Mouse (Mus musculus): ENCODE measurements around the gene Rhox2e.
"Not testable (repeated sequence)": the region's sequence is repeated elsewhere in the genome, so short reads cannot be mapped to it uniquely, and the experiment has no call there.

DNA sequence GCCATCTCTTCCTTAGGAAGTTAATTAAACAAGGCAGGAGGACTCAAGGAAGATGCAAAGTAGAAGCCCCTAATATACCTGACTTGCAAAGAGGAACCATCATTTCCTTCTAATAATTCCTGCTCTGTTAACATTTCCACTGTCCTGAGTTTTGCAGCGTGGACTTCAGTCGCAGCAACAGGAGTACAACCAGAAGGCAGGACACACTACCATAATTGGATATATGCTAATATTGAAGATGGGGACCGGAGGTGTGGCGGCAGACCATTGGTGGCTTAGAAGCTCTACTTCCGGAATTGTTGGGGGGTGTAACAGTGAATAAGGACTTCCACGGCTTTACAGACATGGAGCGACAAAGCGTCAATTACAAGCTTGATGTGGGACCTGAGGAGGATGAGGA lies at the start of gene Rhox2e:
- TF ChIP-seq EP300, CTCF (IDR thresholded peaks at IDR 0.05): not testable (repeated sequence)
